Mouse (Mus musculus) neural tube, embryonic 12.5 days (tissue): ENCODE measurements around the gene Prpf4. TPM values are rescaled to one million over a fixed set of nuclear protein-coding genes. Genes with fewer than 3 reads are reported as not detected.

Source experiments
- ATAC-seq: fragments of 200-750 bp; cut with Nextera tagmentation; 2 replicates; pipeline ENCODE4 v1.8.0; 2017; ENCODE audit warnings: low read depth, mild to moderate bottlenecking, moderate TSS enrichment, moderate library complexity; ENCODE audit not compliant: low FRiP score
- H3K27ac ChIP-seq: fragments of 300-500 bp; sonication (generic); 2 replicates; pipeline ENCODE4 v1.5.1; 2016
- H3K27me3 ChIP-seq: fragments of 300-500 bp; sonication (generic); replicated peaks from 2 replicates; pipeline ENCODE4 v1.6.1; 2016; ENCODE audit warnings: mild to moderate bottlenecking
- H3K36me3 ChIP-seq: fragments of 300-500 bp; sonication (generic); 2 replicates; pipeline ENCODE4 v1.6.1; 2016; ENCODE audit warnings: mild to moderate bottlenecking
- H3K4me1 ChIP-seq: fragments of 300-500 bp; sonication (generic); 2 replicates; pipeline ENCODE4 v1.6.1; 2016
- H3K4me2 ChIP-seq: fragments of 300-500 bp; sonication (generic); replicated peaks from 2 replicates; pipeline ENCODE4 v1.6.1; 2016; ENCODE audit warnings: mild to moderate bottlenecking
- H3K4me3 ChIP-seq: fragments of 300-500 bp; sonication (generic); 2 replicates; pipeline ENCODE4 v1.5.1; 2016
- H3K9ac ChIP-seq: fragments of 300-500 bp; sonication (generic); 2 replicates; pipeline ENCODE4 v1.6.1; 2016; ENCODE audit warnings: mild to moderate bottlenecking
- H3K9me3 ChIP-seq: fragments of 300-500 bp; sonication (generic); 2 replicates; pipeline ENCODE4 v1.6.1; 2016; ENCODE audit warnings: mild to moderate bottlenecking
- WGBS: fragments of 180-500 bp; shearing (Covaris S2); methylation state at CpG from one replicate; pipeline ENCODE4 v1.1.7; 2016; 5-methylcytosine and 5-hydroxymethylcytosine counted together
- polyA plus RNA-seq: library from polyadenylated mRNA; unstranded; fragments of >200 nt; fragmentation: Nextera tagmentation; extraction: Ambion mirVana; gene quantifications from 2 replicates; pipeline ENCODE4 v1.2.1, GENCODE M21; 2016

Prpf4 gene
- polyA plus RNA-seq, 1 experiment from 2014 or later, result 22.0 TPM

GRCm38 (mm10) chr4:62372410-62372809 lies 36.2 kb upstream of the Prpf4 start:
- no peak for ATAC-seq
- H3K27me3 ChIP-seq, result no peaks in the 10 kb centered on the region
- H3K9ac ChIP-seq, result no peak overlapping the region
- no peaks in the 10 kb centered on the region for H3K4me1 ChIP-seq
- no peak overlapping the region for H3K4me2 ChIP-seq
- no peak overlapping the region for H3K4me3 ChIP-seq
- 43% methylated on average over 1 of the region's 1 CpGs for WGBS
- no peaks in the 10 kb centered on the region for H3K36me3 ChIP-seq
- H3K9me3 ChIP-seq, result no peaks in the 10 kb centered on the region
- no peak overlapping the region for H3K27ac ChIP-seq

DNA sequence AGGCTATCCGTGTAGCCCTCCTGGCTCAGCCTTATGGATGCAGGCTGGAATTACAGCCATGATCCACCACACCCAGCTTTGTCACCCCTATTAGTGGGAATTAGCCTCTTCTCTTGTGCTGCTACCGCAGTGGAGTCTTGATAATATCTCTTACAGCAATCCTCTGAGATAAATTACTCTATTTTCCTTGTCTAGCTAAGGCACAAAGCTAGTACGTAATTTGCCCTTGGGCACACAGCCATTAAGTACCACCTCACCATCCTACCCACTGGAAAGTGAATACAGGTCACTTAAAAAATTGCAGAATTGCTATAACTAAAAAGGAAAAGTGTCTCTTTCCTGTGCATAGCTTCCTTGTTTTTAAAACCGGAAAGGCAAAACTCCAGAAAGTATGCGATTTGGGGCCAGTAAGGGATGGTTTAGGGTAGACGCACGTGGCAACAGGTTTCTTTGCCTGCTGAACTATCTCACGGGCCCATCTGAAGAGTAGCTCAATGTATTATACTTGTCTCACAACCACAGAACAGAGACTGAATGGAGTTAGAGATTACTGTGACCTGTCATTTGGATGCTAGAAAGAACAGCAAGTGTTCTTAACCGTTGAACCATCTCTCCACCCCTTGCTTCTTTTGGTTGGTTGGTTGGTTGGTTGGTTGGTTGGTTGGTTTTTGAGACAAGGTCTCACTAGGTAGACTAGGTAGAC lies 35.6 kb upstream of the Prpf4 start:
- no peak for ATAC-seq
- Histone ChIP-seq H3K36me3 (no peaks in the 10 kb centered on the region), H3K4me1 (no peaks in the 10 kb centered on the region), H3K27ac (no peak overlapping the region), H3K4me2 (no peak overlapping the region), H3K27me3 (no peaks in the 10 kb centered on the region), H3K9me3 (no peaks in the 10 kb centered on the region), H3K4me3 (no peak overlapping the region), H3K9ac (no peak overlapping the region)
- WGBS, result 92% methylated on average over 9 of the region's 9 CpGs

DNA sequence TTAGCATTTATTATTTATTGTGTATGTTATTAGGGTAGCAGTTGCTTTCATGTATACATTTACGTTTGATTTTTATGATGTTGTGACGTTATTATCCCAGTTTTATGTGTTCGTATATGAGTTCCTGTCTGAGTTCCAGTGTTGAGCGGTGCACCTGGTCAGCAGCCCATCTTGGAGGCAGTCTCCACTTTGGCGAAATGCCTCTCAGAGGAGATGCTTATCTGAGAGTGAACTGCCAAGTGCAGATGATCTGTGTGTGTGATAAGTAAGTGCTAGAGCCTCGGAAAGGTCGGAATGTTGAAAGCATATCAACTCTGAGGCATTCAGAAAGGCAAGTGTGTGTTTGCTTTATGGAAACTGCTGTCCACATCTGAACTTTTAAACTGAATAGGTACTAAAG lies 34.9 kb upstream of the Prpf4 start:
- WGBS, result 92% methylated on average over 7 of the region's 7 CpGs
- Histone ChIP-seq H3K36me3 (no peaks in the 10 kb centered on the region), H3K9ac (no peak overlapping the region), H3K4me2 (no peak overlapping the region), H3K27ac (no peak overlapping the region), H3K4me3 (no peak overlapping the region), H3K4me1 (no peaks in the 10 kb centered on the region), H3K27me3 (no peaks in the 10 kb centered on the region), H3K9me3 (no peaks in the 10 kb centered on the region)
- no peak for ATAC-seq

GRCm38 (mm10) chr4:62374342-62374741 lies 34.3 kb upstream of the Prpf4 start:
- no peaks in the 10 kb centered on the region for H3K36me3 ChIP-seq
- no peak overlapping the region for H3K4me3 ChIP-seq
- H3K4me1 ChIP-seq, result no peaks in the 10 kb centered on the region
- no peak overlapping the region for H3K27ac ChIP-seq
- no peak overlapping the region for H3K4me2 ChIP-seq
- H3K9me3 ChIP-seq, result no peaks in the 10 kb centered on the region
- WGBS, result 88% methylated on average over 4 of the region's 4 CpGs
- no peaks in the 10 kb centered on the region for H3K27me3 ChIP-seq
- no peak overlapping the region for H3K9ac ChIP-seq
- no peak for ATAC-seq

- Histone ChIP-seq H3K27ac (no peak overlapping the region), H3K9ac (no peak overlapping the region), H3K27me3 (no peaks in the 10 kb centered on the region), H3K36me3 (no peaks in the 10 kb centered on the region), H3K4me3 (no peak overlapping the region), H3K4me1 (no peaks in the 10 kb centered on the region), H3K4me2 (no peak overlapping the region), H3K9me3 (no peaks in the 10 kb centered on the region)
- WGBS, result 96% methylated on average over 2 of the region's 2 CpGs
- no peak for ATAC-seq
Observed at GRCm38 (mm10) chr4:62376123-62376522, 32.5 kb upstream of the Prpf4 start.

DNA sequence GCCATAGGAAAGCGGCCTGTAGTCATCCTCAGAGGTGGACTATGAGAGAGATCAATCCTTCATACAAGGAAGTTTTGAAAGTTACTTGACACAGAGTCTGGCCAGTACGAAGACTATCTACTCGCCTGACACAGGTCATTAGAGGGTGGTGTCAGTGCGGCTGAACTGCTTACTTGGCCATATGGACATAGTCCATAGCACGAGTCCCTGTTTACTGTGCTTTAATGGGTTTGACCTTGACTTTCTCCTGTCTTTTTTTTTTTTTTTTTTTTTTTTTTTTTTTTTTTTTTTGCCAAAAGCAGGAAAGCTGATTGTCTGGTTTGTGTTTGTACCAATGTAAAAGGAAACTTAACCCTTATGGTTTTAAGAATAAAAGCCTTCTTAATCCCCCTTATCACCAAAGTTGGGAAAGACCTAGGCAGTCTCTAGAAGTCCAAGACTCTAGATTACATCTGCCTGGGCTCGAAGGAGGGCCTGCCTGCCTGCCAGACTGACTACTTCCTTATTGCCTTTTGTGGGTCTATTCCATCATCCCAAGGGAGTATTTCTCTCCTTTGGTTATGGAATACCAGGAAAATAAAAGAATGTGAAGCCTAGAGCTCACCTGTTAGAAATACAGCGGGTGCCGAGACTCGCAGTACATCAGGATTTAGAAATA lies 28.7 kb upstream of the Prpf4 start:
- Histone ChIP-seq H3K9me3 (no peaks in the 10 kb centered on the region), H3K9ac (no peak overlapping the region), H3K27me3 (no peaks in the 10 kb centered on the region), H3K4me3 (no peak overlapping the region), H3K36me3 (no peaks in the 10 kb centered on the region), H3K4me2 (no peak overlapping the region), H3K4me1 (no peaks in the 10 kb centered on the region), H3K27ac (no peak overlapping the region)
- WGBS, result 93% methylated on average over 9 of the region's 9 CpGs
- no peak for ATAC-seq

DNA sequence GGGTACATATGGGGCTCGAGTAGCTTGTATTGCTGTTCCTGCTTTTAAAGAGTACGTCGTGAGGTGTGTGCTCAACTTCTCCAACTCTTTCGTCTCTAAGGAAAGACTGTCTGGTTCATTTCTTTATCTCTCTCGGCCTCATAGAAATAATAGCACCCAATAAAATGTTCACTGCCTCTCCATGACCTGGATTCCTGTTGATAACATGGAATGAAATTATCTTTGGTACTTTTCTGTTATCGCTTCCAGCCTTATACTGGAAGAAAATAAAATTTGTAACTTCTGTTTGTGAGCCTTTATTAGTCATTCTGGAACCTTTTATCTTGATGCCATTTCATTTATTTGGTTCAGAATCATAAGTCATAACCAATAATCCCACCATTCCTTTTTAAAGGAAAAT lies 25.4 kb upstream of the Prpf4 start:
- peaks cover 14% of the 10 kb centered on the region for H3K36me3 ChIP-seq
- H3K4me2 ChIP-seq, result no peak overlapping the region
- H3K9me3 ChIP-seq, result no peaks in the 10 kb centered on the region
- H3K27ac ChIP-seq, result no peak overlapping the region
- 91% methylated on average over 6 of the region's 6 CpGs for WGBS
- H3K27me3 ChIP-seq, result no peaks in the 10 kb centered on the region
- H3K9ac ChIP-seq, result no peak overlapping the region
- no peaks in the 10 kb centered on the region for H3K4me1 ChIP-seq
- no peak overlapping the region for H3K4me3 ChIP-seq
- ATAC-seq, result no peak

DNA sequence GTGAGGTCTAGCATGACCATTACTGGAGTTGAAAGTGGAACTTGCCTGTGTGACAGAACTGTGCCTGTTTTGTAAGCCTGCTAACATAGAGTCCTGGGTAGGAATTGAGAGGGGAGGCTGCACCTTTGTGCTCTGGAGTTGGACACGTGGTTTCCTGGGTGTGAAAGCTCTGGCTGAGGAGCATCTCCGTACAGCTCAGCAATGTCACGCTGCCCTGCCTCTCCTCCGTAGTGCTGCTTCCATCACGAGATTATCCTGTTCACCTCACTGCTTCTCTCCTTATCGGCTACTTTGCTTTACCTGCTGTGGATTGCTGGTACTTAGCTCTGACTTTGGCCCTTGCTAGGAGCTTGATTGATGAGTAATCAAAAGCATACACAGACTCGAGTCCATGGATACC lies 24.8 kb upstream of the Prpf4 start:
- Histone ChIP-seq H3K9ac (no peak overlapping the region), H3K4me3 (no peak overlapping the region), H3K4me2 (no peak overlapping the region), H3K4me1 (no peaks in the 10 kb centered on the region), H3K9me3 (no peaks in the 10 kb centered on the region), H3K27ac (no peak overlapping the region), H3K36me3 (peaks cover 19% of the 10 kb centered on the region), H3K27me3 (no peaks in the 10 kb centered on the region)
- 88% methylated on average over 7 of the region's 7 CpGs for WGBS
- no peak for ATAC-seq

- ATAC-seq, result no peak
- Histone ChIP-seq H3K36me3 (peaks cover 21% of the 10 kb centered on the region), H3K4me3 (no peak overlapping the region), H3K9me3 (no peaks in the 10 kb centered on the region), H3K4me1 (no peaks in the 10 kb centered on the region), H3K27me3 (no peaks in the 10 kb centered on the region), H3K9ac (no peak overlapping the region), H3K4me2 (no peak overlapping the region), H3K27ac (no peak overlapping the region)
- 92% methylated on average over 1 of the region's 1 CpGs for WGBS
Observed at GRCm38 (mm10) chr4:62384159-62384558, 24.4 kb upstream of the Prpf4 start.

DNA sequence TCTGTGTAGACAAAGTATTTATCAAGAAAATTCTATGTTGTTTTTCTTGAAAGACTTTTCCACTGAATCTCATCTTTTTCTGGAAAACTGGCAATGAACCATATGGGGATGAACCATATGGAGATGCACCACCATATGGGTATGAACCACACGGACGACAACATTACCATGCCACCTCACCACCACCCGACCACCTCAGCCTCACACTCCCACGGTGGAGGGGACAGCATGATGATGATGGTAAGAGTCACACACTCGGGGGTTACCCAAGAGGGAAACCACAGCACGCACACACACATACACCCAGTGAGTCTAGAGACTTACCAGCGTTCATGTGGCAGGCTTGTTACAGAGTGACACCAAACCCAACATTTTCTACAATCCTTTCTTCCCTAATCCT lies 23.2 kb upstream of the Prpf4 start:
- WGBS, result 95% methylated on average over 7 of the region's 7 CpGs
- Histone ChIP-seq H3K9ac (no peak overlapping the region), H3K4me1 (no peaks in the 10 kb centered on the region), H3K27ac (no peak overlapping the region), H3K9me3 (no peaks in the 10 kb centered on the region), H3K4me3 (no peak overlapping the region), H3K36me3 (peaks cover 22% of the 10 kb centered on the region), H3K27me3 (no peaks in the 10 kb centered on the region), H3K4me2 (no peak overlapping the region)
- no peak for ATAC-seq

GRCm38 (mm10) chr4:62389592-62390512 lies 18.7 kb upstream of the Prpf4 start:
- Histone ChIP-seq H3K4me3 (no peak overlapping the region), H3K9ac (no peak overlapping the region), H3K9me3 (no peaks in the 10 kb centered on the region), H3K4me1 (no peaks in the 10 kb centered on the region), H3K27me3 (no peaks in the 10 kb centered on the region), H3K27ac (no peak overlapping the region), H3K4me2 (no peak overlapping the region), H3K36me3 (peaks cover 50% of the 10 kb centered on the region)
- WGBS, result 89% methylated on average over 5 of the region's 5 CpGs
- no peak for ATAC-seq

DNA sequence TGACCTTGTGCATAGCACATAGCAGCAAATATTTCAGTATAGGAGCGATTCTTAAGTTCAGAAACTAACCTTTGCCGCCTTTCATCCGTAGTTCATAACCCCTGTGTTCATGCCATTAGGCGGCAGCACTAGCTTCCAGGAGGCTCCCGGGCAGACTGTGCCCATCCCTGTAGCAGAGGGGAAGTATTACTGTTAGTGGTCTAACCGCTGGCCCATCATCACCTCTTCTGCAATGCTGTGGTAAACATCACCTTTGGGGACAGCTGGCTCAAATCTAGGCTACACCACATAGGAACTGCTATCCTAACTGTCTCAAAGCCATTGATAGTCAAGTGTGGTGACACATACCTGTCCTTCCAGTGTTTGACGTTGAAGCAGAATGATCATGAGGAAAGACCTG lies 16.7 kb upstream of the Prpf4 start:
- H3K27ac ChIP-seq, result no peak overlapping the region
- no peaks in the 10 kb centered on the region for H3K9me3 ChIP-seq
- no peak overlapping the region for H3K4me3 ChIP-seq
- H3K27me3 ChIP-seq, result no peaks in the 10 kb centered on the region
- H3K9ac ChIP-seq, result no peak overlapping the region
- WGBS, result 89% methylated on average over 7 of the region's 7 CpGs
- H3K4me1 ChIP-seq, result no peaks in the 10 kb centered on the region
- H3K4me2 ChIP-seq, result no peak overlapping the region
- peaks cover 59% of the 10 kb centered on the region for H3K36me3 ChIP-seq
- ATAC-seq, result no peak
